Mouse (Mus musculus) spleen, adult 2 months (tissue): ENCODE measurements around the gene Gm4969.

ENCODE experiments used
- CTCF ChIP-seq: fragments of 200-500 bp; IDR thresholded peaks from 2 replicates; pipeline ENCODE4 v1.5.1; 2011; ENCODE audit warnings: mild to moderate bottlenecking, inconsistent platforms; ENCODE audit not compliant: insufficient read depth, insufficient read length, insufficient replicate concordance; ENCODE audit errors: extremely low read depth
- POLR2A ChIP-seq: fragments of 200-500 bp; IDR thresholded peaks from 2 replicates; pipeline ENCODE4 v1.6.1; 2011; ENCODE audit warnings: low read depth, low read length, inconsistent platforms

GRCm38 (mm10) chr7:19159411-19159810, 41.2 kb upstream of the Gm4969 start:
- TF ChIP-seq CTCF: no peak
- TF ChIP-seq POLR2A: no peak
